Mouse (Mus musculus) heart, adult 11 months (tissue): ENCODE measurements at regions not wholly inside any gene's neighbourhood (a gene's known extent, or its start where the extent isn't known, plus 50 kb on each side); places are given as distances from the start of the nearest gene placed in this dataset.
"Not testable (repeated sequence)": the region's sequence is repeated elsewhere in the genome, so short reads cannot be mapped to it uniquely, and the experiment has no call there.

Experiments
- DNase-seq: peaks from one replicate; pipeline ENCODE4 v3.0.0; 2022

GRCm38 (mm10) chr3:21633600-21634221 is 442.7 kb upstream of the Tbl1xr1 start:
- peak; percentile 90 for DNase-seq

GRCm38 (mm10) chr3:21634675-21635204 is 441.7 kb upstream of the Tbl1xr1 start:
- no peak for DNase-seq

- no peak for DNase-seq
These were observed 437.6 kb upstream of the Tbl1xr1 start for GRCm38 (mm10) chr3:21638886-21639285.

GRCm38 (mm10) chr3:21639576-21639975 is 436.9 kb upstream of the Tbl1xr1 start:
- no peak for DNase-seq

GRCm38 (mm10) chr3:21644086-21644485 is 432.4 kb upstream of the Tbl1xr1 start:
- no peak for DNase-seq

GRCm38 (mm10) chr3:21645268-21645667 is 431.2 kb upstream of the Tbl1xr1 start:
- DNase-seq: no peak

- DNase-seq: no peak
These were observed 426.5 kb upstream of the Tbl1xr1 start for GRCm38 (mm10) chr3:21649885-21650469.

GRCm38 (mm10) chr3:21655301-21655700 is 421.2 kb upstream of the Tbl1xr1 start:
- no peak for DNase-seq

GRCm38 (mm10) chr3:21667349-21668143 is 408.9 kb upstream of the Tbl1xr1 start:
- DNase-seq: peak; percentile 84

- DNase-seq: no peak
These were observed 404.6 kb upstream of the Tbl1xr1 start for GRCm38 (mm10) chr3:21671885-21672284.

GRCm38 (mm10) chr3:21672492-21672891 is 404.0 kb upstream of the Tbl1xr1 start:
- no peak for DNase-seq

GRCm38 (mm10) chr3:21673466-21673865 is 403.0 kb upstream of the Tbl1xr1 start:
- no peak for DNase-seq

GRCm38 (mm10) chr3:21678265-21678664 is 398.2 kb upstream of the Tbl1xr1 start:
- no peak for DNase-seq

GRCm38 (mm10) chr3:21678734-21679133 is 397.7 kb upstream of the Tbl1xr1 start:
- DNase-seq: no peak

- not testable (repeated sequence) for DNase-seq
These were observed 378.3 kb upstream of the Tbl1xr1 start for GRCm38 (mm10) chr3:21697980-21698672.

- no peak for DNase-seq
These were observed 376.9 kb upstream of the Tbl1xr1 start for GRCm38 (mm10) chr3:21699526-21699925.

GRCm38 (mm10) chr3:21700326-21700725 is 376.1 kb upstream of the Tbl1xr1 start:
- DNase-seq: no peak

GRCm38 (mm10) chr3:21726747-21727505 is 349.5 kb upstream of the Tbl1xr1 start:
- no peak for DNase-seq

GRCm38 (mm10) chr3:21728019-21728418 is 348.4 kb upstream of the Tbl1xr1 start:
- no peak for DNase-seq

- no peak for DNase-seq
These were observed 347.1 kb upstream of the Tbl1xr1 start for GRCm38 (mm10) chr3:21729328-21729727.

GRCm38 (mm10) chr3:21735688-21736087 is 340.8 kb upstream of the Tbl1xr1 start:
- not testable (repeated sequence) for DNase-seq

- no peak for DNase-seq
These were observed 336.7 kb upstream of the Tbl1xr1 start for GRCm38 (mm10) chr3:21739720-21740119.
